Mouse (Mus musculus): ENCODE measurements at regions not wholly inside any gene's neighbourhood (a gene's known extent, or its start where the extent isn't known, plus 50 kb on each side); places are given as distances from the start of the nearest gene placed in this dataset.

DNA sequence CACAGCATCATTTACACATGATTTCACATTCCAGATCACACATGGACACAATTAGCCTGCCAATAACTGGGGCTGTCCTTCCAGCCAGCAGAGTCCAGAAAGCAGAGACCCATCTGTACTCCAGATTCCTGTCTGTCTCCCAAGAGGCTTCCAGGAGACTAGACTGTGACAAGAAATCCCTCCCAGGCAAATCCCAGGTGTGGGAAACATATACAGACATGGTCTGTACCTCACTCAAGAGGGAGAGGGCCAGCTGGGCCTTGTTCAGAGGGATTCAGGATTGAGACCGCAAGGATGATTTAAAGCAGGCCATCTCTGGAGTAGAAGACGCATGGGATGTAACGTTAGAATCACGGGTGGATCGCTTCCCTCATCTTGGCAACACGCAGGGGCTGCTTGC lies 182.7 kb upstream of the Prr30 start:
- Histone ChIP-seq H3K4me3 (replicated peaks) (no peak overlapping the region), H3K36me3 (replicated peaks; ENCODE audit: low read length) (no peaks in the 10 kb centered on the region), H3K27me3 (replicated peaks) (no peaks in the 10 kb centered on the region), H3K9me3 (no peaks in the 10 kb centered on the region), H3K4me1 (peaks cover 7% of the 10 kb centered on the region)
- TF ChIP-seq FLI1 (IDR thresholded peaks at IDR 0.05; ENCODE audit: low read length) (no peak), GATA1 (IDR thresholded peaks at IDR 0.05; ENCODE audit: borderline replicate concordance, low read length) (no peak)

DNA sequence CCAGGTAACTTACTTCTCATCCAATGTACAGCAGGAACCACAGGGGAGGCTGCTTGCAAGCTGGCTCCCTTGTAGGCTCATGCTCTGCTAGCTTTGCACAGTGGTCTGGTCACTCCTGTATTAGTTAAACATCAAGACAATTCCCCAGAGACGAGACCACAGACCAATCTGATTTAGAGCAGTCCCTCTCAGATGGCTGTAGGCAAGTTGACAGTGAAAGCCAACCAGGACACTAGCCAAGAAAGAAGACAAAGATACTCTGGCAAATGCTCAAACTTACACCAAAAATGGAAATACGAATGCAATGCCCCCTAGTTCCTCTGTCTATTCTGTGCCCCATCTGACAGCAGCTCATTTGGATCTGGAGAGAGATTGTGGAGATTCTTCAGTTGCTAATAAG lies 181.8 kb upstream of the Prr30 start:
- Histone ChIP-seq H3K4me1 (peaks cover 7% of the 10 kb centered on the region), H3K4me3 (replicated peaks) (no peak overlapping the region), H3K9me3 (no peaks in the 10 kb centered on the region), H3K27me3 (replicated peaks) (no peaks in the 10 kb centered on the region), H3K36me3 (replicated peaks; ENCODE audit: low read length) (no peaks in the 10 kb centered on the region)
- TF ChIP-seq FLI1 (IDR thresholded peaks at IDR 0.05; ENCODE audit: low read length) (no peak), GATA1 (IDR thresholded peaks at IDR 0.05; ENCODE audit: borderline replicate concordance, low read length) (no peak)

DNA sequence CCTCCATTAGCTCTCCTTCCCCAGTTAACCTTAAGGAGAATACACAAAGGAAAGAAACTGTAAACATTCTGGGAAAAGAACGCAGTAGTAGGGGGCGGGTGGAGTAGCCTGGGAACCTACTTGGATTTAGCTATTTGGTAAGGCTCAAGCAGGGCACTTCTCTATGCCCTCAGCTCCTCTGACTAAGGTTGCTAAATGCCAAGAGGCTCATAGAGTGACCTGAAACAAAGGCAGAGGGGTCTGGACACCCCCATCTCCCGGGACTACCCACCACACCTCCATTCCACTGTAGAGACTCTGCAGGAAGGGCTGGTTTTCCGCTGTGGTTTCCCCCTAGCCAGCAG lies 179.5 kb upstream of the Prr30 start:
- no peaks in the 10 kb centered on the region for H3K27me3 ChIP-seq (replicated peaks)
- no peaks in the 10 kb centered on the region for H3K36me3 ChIP-seq (replicated peaks; ENCODE audit: low read length)
- no peaks in the 10 kb centered on the region for H3K9me3 ChIP-seq

DNA sequence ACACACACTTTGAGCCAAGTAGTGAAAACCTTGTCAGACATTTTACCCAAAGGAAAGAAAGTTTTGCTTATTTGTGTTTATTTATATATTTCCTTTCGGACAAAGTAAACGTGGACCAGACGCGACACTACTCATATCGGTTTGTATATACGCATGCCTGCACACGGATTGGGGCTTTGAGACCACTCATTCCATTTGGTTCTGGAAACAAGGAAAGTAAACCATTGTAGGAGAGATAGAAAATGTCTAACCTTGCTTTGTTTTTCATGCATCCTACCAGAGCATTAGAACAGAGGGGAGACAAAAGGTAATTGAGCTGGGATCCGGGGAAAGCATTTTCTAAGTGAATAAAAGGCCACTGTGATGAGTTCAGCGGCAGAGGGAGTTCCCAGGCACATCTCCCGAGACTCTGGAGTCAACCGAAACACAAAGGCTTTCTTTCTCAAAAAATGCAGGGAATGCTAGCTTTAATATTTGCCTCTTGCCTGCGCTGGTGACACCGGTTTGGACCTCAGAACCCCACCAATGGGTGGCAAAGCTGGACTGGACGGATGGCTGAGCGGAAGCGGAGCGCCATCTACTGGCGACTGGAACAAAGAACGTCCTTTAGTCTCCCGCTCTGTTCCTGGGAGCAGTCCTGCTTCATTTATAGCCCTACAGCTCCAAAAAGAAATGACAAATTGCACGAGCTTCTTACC lies 179.0 kb upstream of the Prr30 start:
- no peaks in the 10 kb centered on the region for H3K36me3 ChIP-seq (replicated peaks; ENCODE audit: low read length)
- H3K9me3 ChIP-seq = no peaks in the 10 kb centered on the region
- peak overlapping the region; percentile 39 for H3K4me3 ChIP-seq (replicated peaks)
- H3K4me1 ChIP-seq = peaks cover 7% of the 10 kb centered on the region
- no peak for TF ChIP-seq GATA1 (IDR thresholded peaks at IDR 0.05; ENCODE audit: borderline replicate concordance, low read length)
- no peaks in the 10 kb centered on the region for H3K27me3 ChIP-seq (replicated peaks)

More for the DNA sequence above, 179.5 kb upstream of the Prr30 start:
- Histone ChIP-seq H3K4me1 (peaks cover 7% of the 10 kb centered on the region), H3K4me3 (replicated peaks) (no peak overlapping the region)
- TF ChIP-seq GATA1 (IDR thresholded peaks at IDR 0.05; ENCODE audit: borderline replicate concordance, low read length) = no peak
- TF ChIP-seq FLI1 (IDR thresholded peaks at IDR 0.05; ENCODE audit: low read length) = no peak

DNA sequence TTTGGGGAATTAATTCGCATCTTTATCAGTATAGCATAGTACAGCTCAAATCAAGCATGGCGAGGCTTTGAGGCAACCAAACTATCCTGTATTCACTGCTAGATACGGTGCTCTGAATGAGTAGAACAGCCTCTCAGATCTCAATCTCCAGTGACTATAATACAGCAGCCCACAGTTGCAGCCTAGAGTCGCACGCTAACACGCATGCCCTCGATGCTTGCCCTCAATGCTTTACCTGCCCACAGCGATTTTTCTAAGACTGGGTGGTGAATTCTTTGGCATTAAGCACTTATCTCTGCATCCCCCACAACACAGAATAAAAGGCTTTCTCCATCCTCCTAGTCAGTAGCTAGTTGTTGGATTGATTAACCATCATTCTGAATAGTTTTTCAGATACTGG lies 178.4 kb upstream of the Prr30 start:
- TF ChIP-seq GATA1 (IDR thresholded peaks at IDR 0.05; ENCODE audit: borderline replicate concordance, low read length) (no peak), FLI1 (IDR thresholded peaks at IDR 0.05; ENCODE audit: low read length) (no peak)
- Histone ChIP-seq H3K27me3 (replicated peaks) (no peaks in the 10 kb centered on the region), H3K36me3 (replicated peaks; ENCODE audit: low read length) (no peaks in the 10 kb centered on the region), H3K4me1 (peaks cover 7% of the 10 kb centered on the region), H3K9me3 (no peaks in the 10 kb centered on the region), H3K4me3 (replicated peaks) (no peak overlapping the region)

DNA sequence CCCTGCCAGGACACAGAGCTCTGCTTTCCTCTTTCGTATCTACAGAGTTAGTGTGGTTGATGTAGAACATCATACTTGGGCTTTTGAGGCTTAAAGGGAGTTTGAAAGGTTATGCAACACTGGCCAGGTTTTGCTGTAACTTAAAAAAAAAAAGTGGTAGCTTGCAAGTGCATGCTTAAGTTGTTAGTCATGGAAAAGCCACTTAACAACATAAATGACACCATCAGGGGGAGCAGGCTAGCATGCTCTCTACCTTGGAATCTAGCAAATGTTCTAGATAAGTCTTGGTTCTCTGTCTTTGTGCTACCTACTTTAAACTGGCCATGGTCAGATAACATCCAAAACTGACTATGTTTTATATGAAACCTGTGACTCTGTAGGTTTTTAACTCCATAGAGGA lies 176.6 kb upstream of the Prr30 start:
- H3K4me1 ChIP-seq = peaks cover 7% of the 10 kb centered on the region
- H3K27me3 ChIP-seq (replicated peaks) = no peaks in the 10 kb centered on the region
- no peaks in the 10 kb centered on the region for H3K36me3 ChIP-seq (replicated peaks; ENCODE audit: low read length)
- no peaks in the 10 kb centered on the region for H3K9me3 ChIP-seq
- TF ChIP-seq FLI1 (IDR thresholded peaks at IDR 0.05; ENCODE audit: low read length) = no peak
- TF ChIP-seq GATA1 (IDR thresholded peaks at IDR 0.05; ENCODE audit: borderline replicate concordance, low read length) = no peak
- no peak overlapping the region for H3K4me3 ChIP-seq (replicated peaks)

DNA sequence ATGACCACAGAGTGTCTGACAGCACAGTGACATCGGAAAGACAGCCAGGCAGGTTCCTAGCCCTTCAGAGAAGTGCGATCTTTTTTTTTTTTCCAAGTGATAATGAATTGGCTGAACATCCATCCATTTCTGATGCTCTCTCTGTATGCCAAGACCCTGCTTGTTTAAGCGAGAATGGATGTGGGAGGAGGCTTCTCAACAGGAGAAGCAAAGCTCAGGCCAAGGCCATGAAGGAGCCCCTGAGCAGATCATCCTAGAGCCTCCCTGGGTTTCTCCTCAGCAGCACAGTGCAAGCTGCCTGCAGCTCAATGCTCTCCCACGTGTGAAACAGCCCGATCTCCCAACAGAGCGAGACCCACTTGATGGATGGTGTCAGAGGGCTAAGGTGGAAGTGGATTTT lies 175.7 kb upstream of the Prr30 start:
- H3K27me3 ChIP-seq (replicated peaks) = no peaks in the 10 kb centered on the region
- H3K4me3 ChIP-seq (replicated peaks) = no peak overlapping the region
- TF ChIP-seq GATA1 (IDR thresholded peaks at IDR 0.05; ENCODE audit: borderline replicate concordance, low read length) (no peak), FLI1 (IDR thresholded peaks at IDR 0.05; ENCODE audit: low read length) (no peak)
- H3K36me3 ChIP-seq (replicated peaks; ENCODE audit: low read length) = no peaks in the 10 kb centered on the region
- no peaks in the 10 kb centered on the region for H3K9me3 ChIP-seq
- H3K4me1 ChIP-seq = peaks cover 7% of the 10 kb centered on the region

DNA sequence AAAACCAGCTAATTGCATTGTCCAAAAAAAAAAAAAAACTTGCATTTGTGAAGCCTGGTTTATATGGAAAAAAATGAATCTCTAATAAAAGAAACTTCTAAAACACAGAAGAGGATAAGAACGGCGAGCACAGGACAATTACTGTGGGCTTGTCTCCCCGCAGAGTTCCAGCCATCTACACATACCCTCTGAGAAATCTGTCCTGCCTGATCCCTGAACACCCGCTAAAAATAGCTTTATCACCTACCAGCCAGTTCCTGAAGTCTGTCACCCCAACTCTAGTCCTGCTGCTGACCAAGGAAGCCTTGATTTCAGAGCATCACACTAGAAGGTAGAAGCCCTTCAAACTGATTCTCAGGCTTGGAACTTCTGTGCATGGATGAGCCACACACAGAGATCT lies 173.7 kb upstream of the Prr30 start:
- TF ChIP-seq FLI1 (IDR thresholded peaks at IDR 0.05; ENCODE audit: low read length) = no peak
- no peak for TF ChIP-seq GATA1 (IDR thresholded peaks at IDR 0.05; ENCODE audit: borderline replicate concordance, low read length)
- H3K9me3 ChIP-seq = no peaks in the 10 kb centered on the region
- no peaks in the 10 kb centered on the region for H3K4me1 ChIP-seq
- no peaks in the 10 kb centered on the region for H3K36me3 ChIP-seq (replicated peaks; ENCODE audit: low read length)
- H3K4me3 ChIP-seq (replicated peaks) = no peak overlapping the region
- H3K27me3 ChIP-seq (replicated peaks) = no peaks in the 10 kb centered on the region

DNA sequence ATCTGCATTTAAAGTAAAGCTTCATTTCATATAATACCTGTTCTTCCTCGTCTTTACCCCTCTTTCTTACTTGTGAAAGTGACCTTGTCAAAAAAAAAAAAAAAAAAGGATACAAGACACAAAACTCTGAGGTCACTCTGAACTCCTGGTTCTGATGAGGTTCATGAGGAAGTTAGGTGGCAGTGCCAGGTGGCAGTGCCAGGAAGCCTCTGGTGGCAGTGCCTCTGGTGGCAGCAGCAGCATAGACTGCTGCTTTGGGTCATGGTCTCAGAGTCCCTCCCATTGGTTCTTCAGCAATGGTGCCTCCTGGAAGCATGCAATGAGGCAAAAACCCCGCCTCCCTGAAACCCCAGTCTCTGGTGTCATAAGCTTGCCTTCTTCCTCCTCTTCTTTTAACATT lies 159.7 kb upstream of the Prr30 start:
- Histone ChIP-seq H3K36me3 (replicated peaks; ENCODE audit: low read length) (no peaks in the 10 kb centered on the region), H3K4me3 (replicated peaks) (no peak overlapping the region), H3K9me3 (0 out of 2 replicates have a peak, but pooled peaks cover 2% of the 10 kb centered on the region), H3K27me3 (replicated peaks) (no peaks in the 10 kb centered on the region), H3K4me1 (no peaks in the 10 kb centered on the region)
- TF ChIP-seq GATA1 (IDR thresholded peaks at IDR 0.05; ENCODE audit: borderline replicate concordance, low read length) (no peak), FLI1 (IDR thresholded peaks at IDR 0.05; ENCODE audit: low read length) (no peak)

DNA sequence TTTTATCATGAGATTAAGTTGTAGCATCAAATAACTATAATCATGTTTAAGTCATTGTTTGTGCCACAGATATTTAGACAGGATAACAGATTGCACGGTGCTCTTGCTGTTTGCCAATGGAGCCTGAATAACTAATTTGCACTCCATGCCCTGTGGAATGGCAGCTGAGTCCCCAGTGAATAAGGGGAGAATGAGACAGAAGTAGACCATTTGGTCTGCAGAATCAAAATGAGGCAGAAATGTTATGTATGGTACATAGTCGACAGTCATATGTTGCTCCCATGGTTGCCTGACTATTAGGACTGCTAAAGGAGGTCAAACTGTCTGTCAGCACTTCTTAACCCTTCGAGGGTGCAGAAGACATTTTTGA lies 152.9 kb upstream of the Prr30 start:
- Histone ChIP-seq H3K36me3 (replicated peaks; ENCODE audit: low read length) (no peaks in the 10 kb centered on the region), H3K9me3 (0 out of 2 replicates have a peak, but pooled peaks cover 2% of the 10 kb centered on the region), H3K27me3 (replicated peaks) (no peaks in the 10 kb centered on the region), H3K4me1 (no peaks in the 10 kb centered on the region), H3K4me3 (replicated peaks) (no peak overlapping the region)
- no peak for TF ChIP-seq FLI1 (IDR thresholded peaks at IDR 0.05; ENCODE audit: low read length)
